Mouse (Mus musculus) lung, adult 2 months (tissue): ENCODE measurements around the gene Slc25a26.

Experiments
- CTCF ChIP-seq: fragments of 200-500 bp; IDR thresholded peaks from 2 replicates; pipeline ENCODE4 v1.5.1; 2011; ENCODE audit warnings: mild to moderate bottlenecking, low read length, control low read depth; ENCODE audit not compliant: insufficient read depth
- POLR2A ChIP-seq: fragments of 200-500 bp; IDR thresholded peaks from 2 replicates; pipeline ENCODE4 v1.6.1; 2011; ENCODE audit warnings: low read depth, mild to moderate bottlenecking, control low read depth, low read length, borderline replicate concordance; ENCODE audit errors: extremely low read depth

- TF ChIP-seq POLR2A (no peak), CTCF (no peak)
Measured at GRCm38 (mm10) chr6:94604072-94604471, 103.9 kb downstream of the Slc25a26 start.
